Mouse (Mus musculus) midbrain, embryonic 13.5 days (tissue): ENCODE data around the gene Apeh. TPM values are rescaled to one million over a fixed set of nuclear protein-coding genes. Genes with fewer than 3 reads are reported as not detected.
A peak's percentile ranks its signal among the peaks of the same experiment; 100 is the strongest.

Experiments
- ATAC-seq: fragments of 200-750 bp; cut with Nextera tagmentation; 2 replicates; pipeline ENCODE4 v1.8.0; 2017; ENCODE audit warnings: mild to moderate bottlenecking, moderate TSS enrichment, moderate library complexity
- H3K27ac ChIP-seq: fragments of 300-500 bp; sonication (generic); 2 replicates; pipeline ENCODE4 v1.5.1; 2015; ENCODE audit warnings: inconsistent platforms, mild to moderate bottlenecking, moderate library complexity
- H3K27me3 ChIP-seq: fragments of 300-500 bp; sonication (generic); 2 replicates; pipeline ENCODE4 v1.6.1; 2015; ENCODE audit warnings: mild to moderate bottlenecking, inconsistent platforms
- H3K36me3 ChIP-seq: fragments of 300-500 bp; sonication (generic); 2 replicates; pipeline ENCODE4 v1.6.1; 2015; ENCODE audit warnings: mild to moderate bottlenecking, inconsistent platforms
- H3K4me1 ChIP-seq: fragments of 300-500 bp; sonication (generic); replicated peaks from 2 replicates; pipeline ENCODE4 v1.6.1; 2015; ENCODE audit warnings: inconsistent platforms
- H3K4me2 ChIP-seq: fragments of 300-500 bp; sonication (generic); replicated peaks from 2 replicates; pipeline ENCODE4 v1.6.1; 2015; ENCODE audit warnings: moderate library complexity, mild to moderate bottlenecking, inconsistent platforms
- H3K4me3 ChIP-seq: fragments of 300-500 bp; sonication (generic); replicated peaks from 2 replicates; pipeline ENCODE4 v1.5.1; 2015; ENCODE audit warnings: mild to moderate bottlenecking, inconsistent platforms
- H3K9ac ChIP-seq: fragments of 300-500 bp; sonication (generic); replicated peaks from 2 replicates; pipeline ENCODE4 v1.6.1; 2015; ENCODE audit warnings: mild to moderate bottlenecking, inconsistent platforms
- H3K9me3 ChIP-seq: fragments of 300-500 bp; sonication (generic); 2 replicates; pipeline ENCODE4 v1.6.1; 2016; ENCODE audit warnings: mild to moderate bottlenecking, inconsistent platforms
- WGBS: fragments of 180-500 bp; shearing (Covaris S2); methylation state at CpG from one replicate; pipeline ENCODE4 v1.1.7; 2015; 5-methylcytosine and 5-hydroxymethylcytosine counted together
- polyA plus RNA-seq: library from polyadenylated mRNA; unstranded; fragments of >200 nt; fragmentation: Nextera tagmentation; extraction: Ambion mirVana; gene quantifications from 2 replicates; pipeline ENCODE4 v1.2.1, GENCODE M21; 2015

Gene Apeh
- polyA plus RNA-seq, 1 experiment from 2014 or later: 62.5 TPM

DNA sequence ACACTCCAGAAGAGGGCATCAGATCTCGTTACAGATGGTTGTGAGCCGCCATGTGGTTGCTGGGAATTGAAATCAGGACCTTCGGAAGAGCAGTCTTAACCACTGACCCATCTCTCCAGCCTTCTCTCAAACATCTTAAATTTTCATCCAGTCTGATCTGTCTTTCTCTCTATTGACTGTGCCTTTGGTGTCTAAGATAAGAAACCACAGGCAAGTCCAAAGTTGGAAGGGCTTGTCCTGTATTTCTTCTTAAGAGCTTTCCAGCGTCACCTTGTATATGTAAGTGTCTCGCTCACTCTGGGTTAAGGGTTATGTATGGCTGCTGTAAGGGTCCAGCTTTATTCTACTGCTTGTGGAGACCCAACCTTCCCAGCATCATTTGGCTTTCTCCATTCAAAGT, 37.1 kb upstream of the Apeh start:
- WGBS: 90% methylated on average over 5 of the region's 5 CpGs
- H3K4me1 ChIP-seq: no peaks in the 10 kb centered on the region
- H3K27me3 ChIP-seq: no peaks in the 10 kb centered on the region
- no peak overlapping the region for H3K9ac ChIP-seq
- H3K27ac ChIP-seq: no peak overlapping the region
- no peak overlapping the region for H3K4me2 ChIP-seq
- H3K4me3 ChIP-seq: no peak overlapping the region
- H3K36me3 ChIP-seq: peaks cover 8% of the 10 kb centered on the region
- no peak for ATAC-seq
- no peaks in the 10 kb centered on the region for H3K9me3 ChIP-seq

DNA sequence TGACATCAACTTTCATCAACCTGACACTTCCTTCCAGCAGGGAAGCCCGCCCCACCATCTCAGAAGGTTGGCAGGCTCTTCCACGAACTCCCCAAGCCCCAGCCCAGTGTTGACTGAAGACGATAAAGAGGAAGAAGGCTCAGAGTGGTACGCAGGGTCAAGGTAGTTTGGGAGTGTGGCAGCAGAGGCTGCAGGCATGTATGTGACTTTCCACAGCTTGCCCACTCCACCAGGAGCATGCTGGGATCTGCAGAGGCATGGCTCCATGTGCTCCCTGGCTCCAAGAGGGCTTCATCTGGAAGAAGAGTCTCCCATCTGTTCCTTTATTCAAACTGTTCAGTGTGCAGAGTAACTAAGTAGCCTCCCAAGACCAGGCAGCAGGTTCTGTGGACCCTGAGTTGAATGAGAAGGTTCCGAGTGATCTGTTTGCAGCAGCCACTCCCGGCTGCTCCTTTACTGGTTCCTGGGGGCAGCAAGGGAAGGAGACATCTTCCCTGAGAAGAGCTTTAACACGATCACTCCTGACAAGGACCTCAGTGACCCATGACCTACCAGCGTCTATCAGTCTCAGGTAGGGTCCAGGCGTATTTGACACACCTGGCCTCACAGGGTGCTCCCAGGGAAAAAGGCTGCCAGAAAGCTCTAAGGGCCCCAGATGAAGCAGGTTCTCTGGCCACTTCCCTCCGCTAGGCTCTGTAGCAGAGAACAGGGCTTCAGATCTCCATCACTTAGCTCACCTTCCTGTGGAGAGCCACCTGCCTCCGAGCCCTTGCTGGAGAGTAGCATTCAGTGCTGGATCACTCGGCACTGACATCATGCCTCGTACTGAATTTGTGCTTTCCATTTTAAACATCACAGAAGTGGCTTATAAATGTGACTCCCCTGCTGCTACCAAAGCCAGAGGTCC, 34.9 kb upstream of the Apeh start:
- Histone ChIP-seq H3K36me3 (peaks cover 25% of the 10 kb centered on the region), H3K9me3 (no peaks in the 10 kb centered on the region), H3K27ac (no peak overlapping the region), H3K4me2 (no peak overlapping the region), H3K4me3 (no peak overlapping the region), H3K4me1 (no peaks in the 10 kb centered on the region), H3K9ac (no peak overlapping the region), H3K27me3 (no peaks in the 10 kb centered on the region)
- ATAC-seq: no peak
- 83% methylated on average over 13 of the region's 13 CpGs for WGBS

DNA sequence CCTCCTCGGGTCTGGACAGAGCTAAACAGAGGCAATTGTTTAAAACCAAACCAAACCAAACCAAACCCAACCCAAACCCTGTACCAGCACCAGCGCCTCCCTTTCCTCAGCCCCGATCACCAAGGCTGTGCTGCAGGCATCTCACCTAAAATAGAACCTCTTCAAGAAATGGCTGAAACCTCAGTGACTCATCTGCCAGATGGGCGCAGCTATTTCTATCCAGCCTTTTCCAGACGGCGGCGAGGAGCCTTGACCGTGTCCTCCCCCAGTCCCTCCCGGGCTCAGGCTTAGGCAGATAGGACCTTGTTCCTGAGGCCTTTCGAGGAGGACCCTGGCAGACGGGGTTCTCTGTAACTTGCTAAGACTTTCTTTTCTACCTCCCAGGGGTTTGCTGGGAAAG, 33.8 kb upstream of the Apeh start:
- Histone ChIP-seq H3K4me2 (no peak overlapping the region), H3K9me3 (no peaks in the 10 kb centered on the region), H3K9ac (no peak overlapping the region), H3K4me3 (no peak overlapping the region), H3K27ac (no peak overlapping the region), H3K27me3 (no peaks in the 10 kb centered on the region), H3K36me3 (peaks cover 31% of the 10 kb centered on the region), H3K4me1 (no peaks in the 10 kb centered on the region)
- no peak for ATAC-seq
- 86% methylated on average over 11 of the region's 11 CpGs for WGBS

DNA sequence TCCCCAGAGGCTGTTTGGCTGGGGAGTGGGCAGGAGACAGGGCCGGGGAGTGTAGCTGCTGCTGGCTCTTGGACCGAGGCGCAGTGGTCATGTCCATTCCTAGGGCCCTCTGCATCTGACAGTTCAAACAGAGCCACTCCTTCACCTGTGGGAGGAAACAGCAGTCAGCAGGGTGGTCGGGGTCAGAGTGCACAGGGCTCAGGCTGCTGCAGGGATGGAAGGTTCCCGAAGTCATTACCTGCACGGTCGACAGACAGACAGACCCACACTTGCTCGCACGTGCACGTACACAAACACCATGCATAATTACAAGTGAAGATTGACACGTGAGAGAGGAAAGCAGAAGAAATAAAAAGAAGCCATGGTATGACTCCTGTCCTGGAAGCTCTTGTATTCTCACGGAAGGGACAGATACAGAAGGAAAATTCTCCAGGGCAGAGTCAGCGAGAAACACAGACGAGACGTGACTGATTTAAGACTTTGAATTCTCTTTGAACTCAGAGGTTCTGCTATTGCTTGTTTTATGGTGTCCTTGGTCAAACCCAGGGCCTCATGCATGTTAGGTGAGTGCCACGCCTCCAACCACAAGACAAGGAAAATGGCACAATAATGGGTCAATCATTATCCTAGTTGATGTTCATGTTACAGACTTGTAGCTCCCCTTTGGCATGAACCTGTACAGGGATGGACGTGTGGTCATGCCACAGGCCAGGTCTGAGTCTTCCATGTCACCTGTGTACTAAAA, 32.2 kb upstream of the Apeh start:
- Histone ChIP-seq H3K4me3 (no peak overlapping the region), H3K9ac (no peak overlapping the region), H3K27ac (no peak overlapping the region), H3K4me1 (no peaks in the 10 kb centered on the region), H3K27me3 (no peaks in the 10 kb centered on the region), H3K4me2 (no peak overlapping the region), H3K36me3 (peaks cover 32% of the 10 kb centered on the region), H3K9me3 (no peaks in the 10 kb centered on the region)
- WGBS: 87% methylated on average over 17 of the region's 17 CpGs
- ATAC-seq: 0 out of 2 replicates have a peak, but pooled peaks have one; percentile 14

DNA sequence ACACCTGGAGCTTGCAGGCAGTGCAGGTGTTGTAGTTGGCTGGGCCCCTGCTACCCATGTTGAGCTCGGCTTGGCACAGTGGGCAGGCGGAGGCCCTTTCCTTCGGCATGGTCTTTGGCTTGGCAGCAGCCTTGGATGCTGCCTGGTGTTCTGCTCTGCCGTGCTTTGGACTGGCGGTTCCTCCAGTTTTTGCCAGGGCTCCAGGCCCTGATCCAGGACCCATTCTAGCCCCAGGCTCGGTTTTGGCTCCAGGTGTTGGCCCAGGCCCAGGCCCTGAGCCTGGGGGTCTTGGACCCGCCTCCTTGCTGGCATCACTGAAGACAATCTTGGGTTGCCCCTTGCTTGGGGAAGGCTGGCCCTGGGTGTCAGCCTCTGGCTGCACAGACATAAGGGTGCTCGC, 31.3 kb upstream of the Apeh start:
- Histone ChIP-seq H3K27ac (no peak overlapping the region), H3K27me3 (no peaks in the 10 kb centered on the region), H3K4me2 (no peak overlapping the region), H3K4me3 (no peak overlapping the region), H3K36me3 (peaks cover 37% of the 10 kb centered on the region), H3K9me3 (no peaks in the 10 kb centered on the region), H3K4me1 (no peaks in the 10 kb centered on the region), H3K9ac (no peak overlapping the region)
- WGBS: 90% methylated on average over 8 of the region's 8 CpGs
- ATAC-seq: no peak

DNA sequence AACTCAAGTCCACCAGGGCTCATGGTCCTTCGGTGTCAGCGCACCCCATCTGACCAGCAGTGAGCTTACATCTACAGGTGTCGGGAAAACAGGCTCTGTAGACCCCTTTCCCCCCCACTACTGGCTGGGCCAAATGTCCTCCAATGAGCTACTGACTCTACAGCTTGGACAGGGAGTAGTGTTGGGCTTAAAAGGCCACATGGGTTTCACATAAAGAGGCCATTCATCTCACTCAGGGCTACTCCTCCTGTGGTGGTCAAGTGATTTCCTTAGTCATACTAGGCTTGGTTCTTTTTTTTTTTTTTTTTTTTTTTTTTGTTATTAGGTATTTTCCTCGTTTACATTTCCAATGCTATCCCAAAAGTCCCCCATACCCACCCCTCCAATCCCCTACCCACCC, 29.5 kb upstream of the Apeh start:
- Histone ChIP-seq H3K4me3 (no peak overlapping the region), H3K36me3 (peaks cover 34% of the 10 kb centered on the region), H3K27me3 (no peaks in the 10 kb centered on the region), H3K9ac (no peak overlapping the region), H3K27ac (no peak overlapping the region), H3K4me1 (0 out of 2 replicates have a peak, but pooled peaks cover 3% of the 10 kb centered on the region), H3K4me2 (no peak overlapping the region), H3K9me3 (no peaks in the 10 kb centered on the region)
- 77% methylated on average over 4 of the region's 4 CpGs for WGBS
- no peak for ATAC-seq

DNA sequence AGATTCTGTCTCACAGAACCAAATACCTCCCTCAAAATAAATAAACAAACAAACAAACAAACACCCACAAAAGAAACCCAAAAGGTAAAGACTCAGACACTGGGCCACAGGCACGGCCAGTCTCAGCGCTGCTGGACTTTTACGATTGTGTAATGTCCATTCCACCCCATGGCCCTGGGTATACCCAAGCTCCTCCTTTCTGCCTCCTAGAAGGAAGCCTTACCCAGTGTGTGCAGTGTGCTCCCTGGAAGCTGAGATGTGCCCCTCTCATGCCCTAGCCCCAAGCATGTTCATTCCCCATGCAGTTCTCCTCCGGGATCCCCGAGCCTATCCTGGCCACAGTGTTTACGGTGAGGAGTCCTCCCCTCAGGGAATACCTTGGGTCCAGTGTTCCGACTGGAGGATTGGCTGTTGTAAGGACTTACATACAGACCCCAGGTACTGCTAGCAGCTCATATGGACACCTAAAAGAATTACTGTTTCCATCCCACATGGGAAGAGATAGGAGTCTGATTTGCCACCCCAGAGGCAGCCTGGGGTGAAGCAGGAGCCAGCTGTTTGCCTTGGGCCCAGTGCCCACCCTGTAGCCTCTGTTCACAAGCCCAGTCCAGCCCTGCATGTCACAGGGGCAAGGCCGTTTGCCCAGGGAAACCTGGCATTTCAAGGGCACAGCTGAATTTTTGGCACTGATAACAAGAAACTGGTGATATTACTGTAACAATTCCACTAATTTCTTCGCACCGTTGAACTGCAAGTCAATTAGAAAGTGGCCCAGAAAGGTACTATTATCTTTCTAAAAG, 27.0 kb upstream of the Apeh start:
- Histone ChIP-seq H3K9me3 (no peaks in the 10 kb centered on the region), H3K27ac (no peak overlapping the region), H3K4me3 (no peak overlapping the region), H3K4me1 (0 out of 2 replicates have a peak, but pooled peaks cover 3% of the 10 kb centered on the region), H3K9ac (no peak overlapping the region), H3K36me3 (peaks cover 43% of the 10 kb centered on the region), H3K4me2 (no peak overlapping the region), H3K27me3 (no peaks in the 10 kb centered on the region)
- WGBS: 89% methylated on average over 10 of the region's 10 CpGs
- no peak for ATAC-seq

DNA sequence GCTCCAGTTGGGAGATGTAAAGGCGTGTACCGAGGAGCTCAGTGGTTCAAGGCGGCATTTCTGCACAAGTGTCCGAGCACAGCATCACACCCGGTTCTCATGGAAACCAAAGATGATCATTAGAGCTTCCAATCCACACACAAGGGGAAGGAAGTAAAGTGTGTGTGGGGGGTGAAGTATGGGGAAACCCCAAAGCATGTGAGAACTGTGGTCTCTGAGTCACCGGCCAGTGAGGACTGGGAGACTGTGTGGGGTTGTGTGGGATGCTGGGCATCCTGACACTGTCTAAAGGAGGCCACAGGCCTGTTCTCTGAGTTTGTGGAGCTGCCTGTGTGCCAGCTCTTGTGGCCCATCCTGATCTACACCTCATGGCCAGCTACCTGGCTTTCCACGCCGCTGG, 26.3 kb upstream of the Apeh start:
- Histone ChIP-seq H3K4me3 (no peak overlapping the region), H3K4me2 (no peak overlapping the region), H3K27ac (no peak overlapping the region), H3K9ac (no peak overlapping the region), H3K36me3 (peaks cover 43% of the 10 kb centered on the region), H3K27me3 (no peaks in the 10 kb centered on the region), H3K4me1 (0 out of 2 replicates have a peak, but pooled peaks cover 3% of the 10 kb centered on the region), H3K9me3 (no peaks in the 10 kb centered on the region)
- no peak for ATAC-seq
- 95% methylated on average over 8 of the region's 8 CpGs for WGBS

DNA sequence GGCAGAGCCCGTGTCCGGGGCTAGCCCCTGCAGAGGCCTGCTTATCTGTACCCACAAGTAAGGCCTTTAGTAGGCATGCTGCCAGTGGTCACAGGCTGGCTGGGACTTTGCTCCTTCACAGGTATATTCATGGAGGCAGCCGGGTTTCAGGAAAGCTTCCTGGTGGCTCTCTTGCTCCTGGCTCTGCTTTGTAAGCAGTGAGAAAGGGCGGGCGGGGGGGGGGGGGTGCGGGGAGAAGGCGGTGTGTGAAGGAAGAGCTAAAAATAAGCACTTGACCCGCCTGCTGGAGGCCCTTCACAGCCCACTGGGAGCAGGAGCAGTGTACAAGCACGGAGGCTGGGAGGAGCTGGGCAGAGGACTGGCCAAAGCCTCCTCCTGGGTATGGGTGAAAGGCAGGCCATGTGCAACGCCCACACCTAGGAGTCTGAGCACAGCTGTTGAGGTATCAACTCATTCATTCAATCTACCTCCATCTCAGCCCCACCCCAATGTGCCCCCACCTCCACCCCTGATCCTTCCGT, 25.5 kb upstream of the Apeh start:
- H3K27ac ChIP-seq: no peak overlapping the region
- H3K27me3 ChIP-seq: no peaks in the 10 kb centered on the region
- no peak for ATAC-seq
- H3K9me3 ChIP-seq: no peaks in the 10 kb centered on the region
- H3K4me2 ChIP-seq: no peak overlapping the region
- H3K9ac ChIP-seq: no peak overlapping the region
- H3K36me3 ChIP-seq: peaks cover 44% of the 10 kb centered on the region
- 0 out of 2 replicates have a peak, but pooled peaks cover 3% of the 10 kb centered on the region for H3K4me1 ChIP-seq
- no peak overlapping the region for H3K4me3 ChIP-seq
- WGBS: 51% methylated on average over 10 of the region's 11 CpGs

DNA sequence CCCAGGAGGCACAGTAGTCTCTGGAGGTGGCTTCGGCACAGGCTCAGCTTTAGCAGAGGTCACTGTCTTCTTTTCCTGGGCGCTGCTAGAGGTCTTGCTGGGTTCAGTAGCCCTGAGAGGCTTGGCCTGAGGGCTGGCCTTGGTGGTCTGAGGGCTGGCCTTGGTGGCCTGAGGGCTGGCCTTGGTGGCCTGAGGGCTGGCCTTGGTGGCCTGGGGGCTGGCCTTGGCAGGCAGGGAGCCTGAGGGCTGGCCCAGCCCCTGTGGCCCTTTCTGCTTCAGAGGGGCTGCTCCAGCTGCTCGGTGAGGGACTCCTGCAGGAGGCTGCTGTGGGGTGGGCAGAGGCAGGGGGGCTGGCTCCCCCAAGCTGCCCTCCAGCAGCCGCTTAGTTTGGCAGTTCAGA, 22.7 kb upstream of the Apeh start:
- WGBS: 57% methylated on average over 4 of the region's 4 CpGs
- H3K36me3 ChIP-seq: peaks cover 60% of the 10 kb centered on the region
- no peak for ATAC-seq

DNA sequence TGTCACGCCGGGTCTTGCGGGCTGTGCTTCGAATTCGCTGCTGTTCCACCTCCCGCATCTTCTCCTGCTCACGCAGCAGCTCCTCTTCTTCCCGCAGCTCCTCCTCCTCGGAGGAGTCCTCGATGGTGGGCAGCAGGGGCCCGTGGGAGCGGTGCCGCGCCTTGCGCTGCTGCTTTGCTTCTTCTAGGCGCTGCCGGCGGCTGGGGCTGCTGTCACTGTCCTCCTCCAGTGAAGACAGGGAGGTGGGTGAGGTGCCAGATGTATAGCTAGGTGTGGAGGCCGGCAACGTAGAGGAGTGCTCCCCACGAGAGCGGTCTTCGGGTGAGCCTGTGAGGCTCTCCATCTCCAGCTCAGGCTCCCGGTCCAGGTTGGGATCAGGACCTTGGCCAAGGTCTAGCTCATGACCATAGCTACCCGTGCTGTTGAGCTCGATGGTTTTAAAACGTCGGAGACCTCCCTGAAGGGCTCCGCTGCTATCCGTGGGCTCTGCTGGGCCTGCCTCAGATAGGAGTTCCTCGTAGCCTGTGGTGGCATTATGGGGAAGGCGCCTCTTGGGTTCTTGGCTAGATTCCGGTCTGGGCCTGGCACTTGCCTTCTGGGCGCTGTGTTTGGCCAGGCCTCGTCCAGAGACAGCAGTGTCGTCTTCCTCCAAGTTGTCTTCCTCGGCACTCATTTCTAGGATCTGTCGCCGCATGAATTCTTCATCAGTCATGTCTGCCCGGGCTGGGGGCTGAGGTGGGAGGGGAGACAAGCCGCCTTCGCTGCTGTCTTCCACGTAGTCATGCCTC, 21.1 kb upstream of the Apeh start:
- peaks cover 71% of the 10 kb centered on the region for H3K36me3 ChIP-seq
- H3K4me1 ChIP-seq: peaks cover 13% of the 10 kb centered on the region
- no peak overlapping the region for H3K4me2 ChIP-seq
- no peak overlapping the region for H3K4me3 ChIP-seq
- ATAC-seq: no peak
- 74% methylated on average over 43 of the region's 43 CpGs for WGBS
- no peak overlapping the region for H3K9ac ChIP-seq
- no peak overlapping the region for H3K27ac ChIP-seq
- H3K9me3 ChIP-seq: no peaks in the 10 kb centered on the region
- no peaks in the 10 kb centered on the region for H3K27me3 ChIP-seq

More for the DNA sequence above, 22.7 kb upstream of the Apeh start:
- no peak overlapping the region for H3K27ac ChIP-seq
- H3K9ac ChIP-seq: no peak overlapping the region; the same call in 1 of the 2 replicates
- no peaks in the 10 kb centered on the region for H3K27me3 ChIP-seq
- H3K9me3 ChIP-seq: no peaks in the 10 kb centered on the region
- no peak overlapping the region for H3K4me2 ChIP-seq
- H3K4me1 ChIP-seq: 0 out of 2 replicates have a peak, but pooled peaks cover 3% of the 10 kb centered on the region
- no peak overlapping the region for H3K4me3 ChIP-seq
